Mouse (Mus musculus) heart, postnatal 10 days (tissue): ENCODE results near the gene Tapbp. TPM values are rescaled to one million over a fixed set of nuclear protein-coding genes. Genes with fewer than 3 reads are reported as not detected.

Experiments used
- DNase-seq, 2 experiments: peaks; one replicate each; pipeline ENCODE4 v3.0.0; 2021
- intact Hi-C: fragments of 180-260 bp; cut with DNase I; formaldehyde crosslinking; loops from one replicate; pipeline ENCODE4 v1.15.1; 2025
- total RNA-seq, 2 experiments: library from RNA; stranded (reverse); gene quantifications; 2 replicates each; pipeline ENCODE4 v1.2.3; 2021

Gene Tapbp
- total RNA-seq, 2 experiments from 2014 or later = 85.4 to 98.6 TPM

DNA sequence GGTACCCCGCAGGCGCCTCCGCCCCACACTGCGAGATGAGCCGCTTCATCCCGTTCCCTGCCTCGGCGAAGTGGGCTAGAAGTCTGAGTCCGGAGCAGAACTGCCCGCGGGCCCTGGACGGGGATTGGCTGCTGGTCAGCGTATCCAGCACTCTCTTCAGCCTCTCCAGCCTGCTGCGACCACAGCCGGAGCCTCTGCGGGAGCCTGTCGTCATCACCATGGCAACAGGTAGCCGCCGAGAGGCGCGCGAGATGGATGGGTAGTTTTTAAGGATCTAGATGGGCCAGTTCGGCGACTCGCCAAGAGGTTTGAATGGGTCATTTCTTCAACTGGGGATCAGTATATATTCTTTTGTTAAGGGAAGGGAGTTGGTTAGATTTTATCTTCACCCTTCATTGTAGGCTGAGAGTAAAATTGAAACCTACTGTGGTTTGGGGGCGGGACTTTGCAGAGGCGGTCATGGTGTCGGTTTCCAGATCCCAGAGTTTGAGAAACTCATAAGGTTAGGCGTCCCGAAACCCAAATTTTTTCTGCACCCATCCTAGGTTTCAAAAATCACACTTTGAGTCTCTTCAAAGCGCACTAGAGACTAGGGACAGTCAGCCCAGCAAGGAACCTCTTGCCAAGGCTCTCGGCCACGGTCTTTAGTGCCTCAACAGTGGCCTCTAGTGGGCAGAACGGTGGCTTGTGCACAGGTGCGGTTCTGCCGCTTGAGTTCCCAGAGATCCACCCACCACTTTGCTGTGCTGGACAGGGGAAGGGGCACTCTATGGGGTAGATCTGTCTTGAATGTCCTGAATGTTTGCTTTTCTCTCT, 4.8 kb downstream of the Tapbp start:
- intact Hi-C loops = no loop called here

DNA sequence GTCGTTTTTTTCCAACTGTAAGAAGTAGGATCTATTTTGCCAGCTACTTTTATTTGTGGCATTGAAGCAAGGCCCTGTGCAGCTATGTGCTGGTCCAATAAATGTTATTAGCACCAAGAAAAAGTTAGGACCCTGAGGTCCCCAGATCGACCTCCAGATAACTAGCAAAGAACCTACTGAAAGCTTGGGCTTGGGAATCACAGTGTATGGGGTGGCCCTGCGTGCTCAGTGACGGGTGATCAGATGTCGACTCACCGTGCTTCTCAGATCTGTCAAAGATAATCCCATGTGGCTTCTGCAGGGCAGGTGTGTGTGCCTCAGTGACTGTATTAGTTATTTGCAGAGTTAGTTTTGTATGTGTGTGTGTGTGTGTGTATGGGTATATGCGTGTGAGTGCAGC, 5.7 kb downstream of the Tapbp start:
- DNase-seq = no peak
- intact Hi-C loops = no loop called here

More for the DNA sequence above, 4.8 kb downstream of the Tapbp start:
- DNase-seq = peak; percentile 90 to 92

DNA sequence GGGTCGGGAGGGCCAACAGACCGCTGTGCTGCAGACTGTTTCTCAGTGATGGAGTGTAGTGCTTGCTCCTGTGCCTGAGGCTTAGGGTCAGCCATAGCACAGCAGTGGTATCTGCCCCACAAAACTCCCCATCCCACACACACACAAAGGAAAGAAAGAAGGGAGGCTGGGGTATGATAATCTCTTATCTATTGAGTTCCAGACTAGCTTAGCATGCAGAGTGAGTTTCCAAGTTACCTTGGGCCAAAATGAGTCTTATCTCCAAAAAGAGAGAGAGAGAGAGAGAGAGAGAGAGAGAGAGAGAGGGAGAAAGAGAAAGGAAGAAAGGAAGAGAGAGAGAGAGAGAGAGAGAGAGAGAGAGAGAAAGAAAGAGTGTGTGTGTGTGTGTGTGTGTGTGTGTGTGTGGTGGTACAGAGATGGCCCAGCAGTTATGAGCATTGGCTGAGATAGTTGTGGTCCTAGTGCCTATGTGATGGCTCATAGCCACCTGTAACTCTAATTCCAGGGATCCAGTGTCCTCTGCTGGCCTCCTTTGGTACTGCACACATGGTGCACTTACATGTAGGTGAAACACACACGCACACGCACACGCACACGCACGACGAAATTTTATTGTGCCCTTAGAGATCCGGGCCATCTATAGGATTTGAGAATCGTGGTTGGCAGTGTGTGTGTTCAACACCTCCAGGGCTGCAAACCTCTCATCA, 9.0 kb downstream of the Tapbp start:
- DNase-seq = peak in 1 of 2 experiments; percentile 56
- intact Hi-C loops = no loop called here

DNA sequence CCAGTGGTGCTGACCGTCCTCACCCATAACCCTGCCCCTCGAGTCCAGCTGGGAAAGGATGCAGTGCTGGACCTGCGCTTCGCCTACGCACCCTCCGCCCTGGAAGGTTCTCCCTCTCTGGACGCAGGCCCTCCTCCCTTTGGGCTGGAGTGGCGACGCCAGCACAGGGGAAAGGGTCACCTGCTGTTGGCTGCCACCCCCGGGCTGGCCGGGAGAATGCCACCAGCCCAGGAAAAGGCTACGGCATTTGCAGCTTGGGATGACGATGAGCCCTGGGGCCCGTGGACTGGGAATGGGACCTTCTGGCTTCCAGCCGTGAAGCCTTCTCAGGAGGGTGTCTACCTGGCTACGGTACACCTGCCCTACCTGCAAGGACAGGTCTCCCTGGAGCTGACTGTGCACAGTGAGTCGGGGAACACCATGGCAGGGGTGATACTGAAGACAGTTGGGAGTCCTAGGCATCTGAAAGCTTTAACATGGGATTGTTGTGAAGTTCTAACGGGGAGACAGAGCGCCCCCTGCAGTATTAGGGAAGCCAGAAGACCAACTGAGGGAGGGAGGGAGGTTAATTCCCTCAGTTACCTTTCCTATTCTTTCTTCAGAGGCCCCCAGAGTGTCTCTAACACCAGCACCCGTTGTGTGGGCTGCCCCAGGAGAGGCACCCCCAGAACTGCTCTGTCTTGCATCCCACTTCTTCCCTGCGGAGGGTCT, 9.9 kb downstream of the Tapbp start:
- intact Hi-C loops = no loop called here
- DNase-seq = no peak

DNA sequence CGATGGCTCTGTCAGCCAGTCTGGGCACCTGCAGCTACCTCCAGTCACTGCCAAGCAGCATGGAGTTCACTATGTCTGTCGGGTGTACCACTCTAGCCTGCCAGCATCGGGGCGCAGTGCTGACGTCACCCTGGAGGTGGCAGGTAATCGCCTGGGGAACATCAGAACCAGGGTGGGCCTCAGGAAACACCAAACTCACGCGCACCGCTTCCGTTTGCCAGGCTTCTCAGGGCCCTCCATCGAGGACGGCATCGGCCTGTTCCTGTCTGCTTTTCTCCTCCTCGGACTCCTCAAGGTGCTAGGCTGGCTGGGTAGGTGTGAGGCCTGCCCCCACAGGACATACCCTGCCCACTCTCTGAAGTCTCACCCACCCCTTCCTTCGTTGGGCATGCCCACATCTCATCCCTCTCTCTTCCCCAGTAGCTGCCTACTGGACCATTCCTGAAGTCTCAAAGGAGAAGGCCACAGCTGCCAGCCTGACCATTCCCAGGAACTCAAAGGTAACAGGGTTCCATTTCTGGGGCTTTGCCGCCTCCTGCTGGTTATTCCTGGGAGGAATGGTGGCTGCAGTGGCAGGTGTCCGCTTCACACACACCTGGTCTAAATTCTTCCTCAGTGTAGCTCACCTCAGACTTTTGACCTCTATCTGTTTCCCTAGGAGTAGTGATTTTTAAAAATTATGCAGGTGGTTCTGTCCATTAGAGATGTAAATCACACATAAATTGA, 10.7 kb downstream of the Tapbp start:
- no peak for DNase-seq
- intact Hi-C loops = no loop called here

DNA sequence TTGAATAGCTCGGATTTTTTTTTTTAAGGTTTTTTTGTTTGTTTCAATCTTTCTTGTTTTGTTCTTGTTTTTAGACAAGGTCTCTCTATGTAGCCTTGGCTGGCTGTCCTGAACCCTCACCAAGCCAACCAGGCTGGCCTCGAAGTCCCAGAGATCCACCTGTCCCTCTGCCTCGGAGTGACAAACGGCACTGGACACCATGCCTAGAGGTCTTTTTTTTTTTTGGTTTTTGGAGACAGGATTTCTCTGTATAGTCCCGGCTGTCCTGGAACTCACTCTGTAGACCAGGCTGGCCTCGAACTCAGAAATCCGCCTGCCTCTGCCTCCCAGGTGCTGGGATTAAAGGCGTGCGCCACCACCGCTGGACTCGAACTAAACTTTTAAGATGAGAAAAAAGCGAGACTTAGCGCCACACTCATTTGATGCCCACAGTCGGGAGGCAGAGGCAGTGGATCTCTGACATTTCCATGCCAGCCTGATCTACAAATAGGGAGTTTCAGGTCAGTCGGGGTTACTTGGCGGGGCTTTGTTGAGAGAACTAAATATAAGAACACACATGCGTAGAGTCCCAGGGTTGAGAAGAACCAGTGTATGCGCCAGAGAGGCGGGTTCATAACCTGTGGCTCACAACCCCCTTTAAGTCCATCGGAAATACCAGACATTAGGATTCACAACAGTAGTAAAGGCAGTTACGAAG, 12.7 kb downstream of the Tapbp start:
- intact Hi-C loops = no loop called here
- DNase-seq = no peak

DNA sequence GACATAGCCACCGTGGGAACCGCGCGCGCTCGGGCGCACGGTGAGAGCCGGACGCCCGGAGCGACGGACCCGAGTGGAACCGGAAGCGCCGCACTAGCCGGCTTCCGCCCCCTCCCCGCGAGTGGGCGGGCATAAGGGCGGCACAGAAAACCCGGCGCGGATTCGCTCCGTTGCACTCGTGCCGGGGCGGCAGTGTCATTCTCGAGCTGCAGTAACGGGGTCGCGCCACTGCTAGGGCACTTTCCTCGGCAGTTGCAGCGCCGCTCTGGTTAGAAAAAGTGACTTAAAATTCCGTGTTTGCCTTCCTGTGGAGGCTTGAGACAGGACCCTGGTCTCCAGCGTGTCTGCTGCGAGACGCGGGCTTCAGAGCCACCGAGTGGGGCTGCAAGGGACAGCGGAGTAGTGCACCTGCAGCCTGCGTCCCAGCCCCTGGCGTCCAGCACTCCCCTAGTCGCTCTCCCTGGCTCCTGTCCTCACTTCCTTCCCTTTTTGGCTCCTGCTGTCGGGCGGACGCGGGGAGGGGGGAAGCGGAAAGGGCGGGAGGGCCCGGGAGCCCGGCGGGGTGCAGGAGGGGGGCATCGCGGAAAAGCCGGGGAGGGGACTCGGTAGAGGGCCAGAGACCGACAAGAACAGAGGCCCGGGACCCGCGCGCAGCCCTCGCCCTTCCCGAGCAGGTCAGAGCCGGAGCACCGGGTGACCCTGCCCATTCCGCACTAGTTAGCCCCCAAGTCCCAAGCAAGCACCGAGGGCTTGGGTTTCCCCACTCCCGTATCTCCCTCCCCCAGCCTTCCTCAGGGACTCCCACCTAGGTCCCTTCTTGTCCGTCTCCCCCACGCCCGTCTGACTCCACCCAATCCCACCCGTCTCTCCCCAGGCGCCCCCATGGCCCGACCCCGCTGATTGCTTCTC, 13.9 kb downstream of the Tapbp start, which contains the start of gene Rgl2:
Gene Rgl2 (plus strand): TSS at position 173 of the 909 bp plus-strand sequence.
- peak; percentile 94 to 96 for DNase-seq
- intact Hi-C loops = no loop called here

DNA sequence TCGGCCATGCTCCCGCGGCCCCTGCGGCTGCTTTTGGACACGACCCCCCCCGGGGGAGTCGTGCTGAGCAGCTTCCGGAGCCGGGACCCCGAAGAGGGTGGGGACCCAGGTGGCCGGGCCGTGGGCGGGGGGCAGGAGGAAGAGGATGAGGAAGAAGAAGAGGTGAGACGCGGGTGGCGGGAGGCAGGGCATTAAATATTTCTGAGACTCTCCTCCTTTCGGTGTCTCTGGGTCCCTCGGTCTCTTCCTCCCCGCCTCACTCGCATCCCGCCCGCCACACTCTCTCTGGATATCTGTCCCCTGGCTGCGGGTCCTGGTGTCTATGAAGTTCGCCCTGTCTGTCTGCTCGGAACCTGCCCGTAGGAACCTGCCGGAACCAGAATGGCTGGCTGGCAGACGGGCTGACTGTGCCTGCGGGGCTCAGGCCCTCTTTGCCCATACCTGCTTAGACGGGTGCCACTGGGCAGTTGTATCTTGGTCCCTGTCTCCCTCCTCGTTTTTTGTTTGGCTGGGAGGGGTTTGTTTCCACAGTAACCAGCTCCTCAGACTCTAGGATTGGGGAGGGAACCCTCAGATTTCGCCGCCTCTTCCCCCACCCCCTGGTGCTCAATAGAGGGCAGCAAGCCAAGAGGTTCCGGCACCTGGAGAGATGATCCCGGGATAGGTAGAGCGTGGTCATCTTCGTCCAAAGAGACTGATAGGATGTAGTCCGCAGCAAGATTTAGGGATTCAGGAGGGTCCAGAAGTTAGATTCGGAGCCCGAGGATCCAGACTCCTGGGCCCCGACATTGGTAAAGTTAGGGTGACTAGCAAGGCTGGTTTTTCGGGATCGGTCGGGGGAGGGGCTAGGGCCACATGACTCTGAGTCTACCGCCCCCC, 14.8 kb downstream of the Tapbp start:
- intact Hi-C loops = no loop called here
- peak; percentile 52 to 61 for DNase-seq

DNA sequence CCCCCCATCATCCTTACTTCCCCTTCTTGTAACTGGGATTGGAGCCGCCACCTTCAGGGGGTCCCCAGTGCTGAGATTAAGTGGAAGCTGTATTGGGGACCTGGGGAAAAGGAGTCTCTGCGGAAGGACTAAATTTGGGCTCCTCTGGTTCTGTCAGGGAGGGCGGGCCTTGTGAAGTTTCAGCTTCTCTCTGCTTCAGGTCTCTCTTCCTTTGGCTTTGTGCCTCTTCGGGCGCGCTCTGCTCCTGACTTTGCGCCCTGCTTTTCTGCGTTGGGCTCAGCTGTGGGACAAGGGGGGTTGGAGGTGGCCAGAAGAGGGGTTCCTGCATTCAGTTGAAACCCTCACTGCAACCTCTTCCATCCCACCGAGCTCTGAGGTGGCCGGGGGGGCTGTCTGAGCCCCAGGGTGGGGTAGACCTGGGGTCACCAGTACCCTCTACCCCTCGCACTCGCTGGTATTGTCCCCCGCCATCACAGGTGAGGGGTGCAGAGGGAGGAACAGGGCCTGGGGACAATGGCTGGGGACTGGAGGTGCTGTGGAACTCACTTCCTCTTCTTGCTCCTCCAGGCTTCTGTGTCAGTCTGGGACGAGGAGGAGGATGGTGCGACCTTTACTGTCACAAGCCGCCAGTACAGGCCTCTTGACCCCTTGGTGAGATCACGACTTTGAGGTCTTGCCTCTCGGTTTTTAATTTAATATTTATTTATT, 15.6 kb downstream of the Tapbp start:
- intact Hi-C loops = no loop called here
- no peak for DNase-seq

DNA sequence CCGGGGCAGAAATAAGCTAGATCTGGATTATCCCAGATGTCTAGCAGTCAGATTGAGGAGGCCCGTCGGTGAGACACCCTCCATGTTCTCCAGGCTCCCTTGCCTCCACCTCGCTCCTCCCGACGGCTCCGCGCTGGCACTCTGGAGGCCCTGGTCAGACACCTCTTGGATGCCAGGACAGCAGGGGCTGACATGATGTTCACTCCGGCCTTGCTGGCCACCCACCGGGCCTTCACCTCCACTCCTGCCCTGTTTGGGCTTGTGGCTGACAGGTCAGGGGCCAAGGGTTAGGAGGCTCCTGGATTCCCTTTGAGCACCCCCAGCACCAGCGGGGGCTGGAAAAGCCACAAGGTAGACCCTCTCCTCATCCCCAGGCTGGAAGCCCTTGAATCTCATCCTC, 16.2 kb downstream of the Tapbp start:
- intact Hi-C loops = no loop called here
- DNase-seq = no peak

DNA sequence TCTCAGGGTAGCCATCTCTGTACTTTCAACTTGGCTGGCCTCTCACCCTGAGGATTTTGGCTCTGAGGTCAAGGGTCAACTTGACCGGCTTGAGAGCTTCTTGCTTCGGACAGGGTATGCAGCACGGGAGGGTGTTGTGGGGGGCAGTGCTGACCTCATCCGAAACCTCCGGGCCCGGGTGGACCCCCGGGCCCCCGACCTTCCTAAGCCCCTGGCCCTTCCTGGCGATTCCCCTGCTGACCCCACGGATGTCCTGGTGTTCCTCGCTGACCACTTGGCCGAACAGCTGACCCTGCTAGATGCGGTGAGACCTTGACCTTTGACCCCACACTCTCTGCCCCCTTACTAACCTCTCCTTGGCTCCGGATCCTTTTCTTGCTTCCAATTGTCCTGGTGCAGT, 16.7 kb downstream of the Tapbp start:
- intact Hi-C loops = no loop called here

DNA sequence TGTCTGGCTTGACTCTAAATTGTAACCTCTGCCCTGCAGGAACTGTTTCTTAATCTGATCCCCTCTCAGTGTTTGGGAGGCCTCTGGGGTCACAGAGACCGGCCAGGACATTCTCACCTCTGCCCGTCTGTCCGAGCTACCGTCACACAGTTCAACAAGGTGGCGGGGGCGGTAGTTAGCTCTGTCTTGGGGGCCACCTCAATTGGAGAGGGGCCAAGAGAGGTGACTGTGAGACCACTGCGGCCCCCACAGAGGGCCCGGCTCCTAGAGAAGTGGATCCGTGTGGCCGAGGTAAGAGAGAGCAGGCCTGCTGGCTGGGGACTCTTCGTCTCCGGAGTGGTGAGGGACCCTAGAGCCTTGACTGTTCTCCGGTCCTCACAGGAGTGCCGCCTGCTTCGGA, 17.3 kb downstream of the Tapbp start:
- intact Hi-C loops = no loop called here
- DNase-seq = no peak

More for the DNA sequence above, 16.7 kb downstream of the Tapbp start:
- no peak for DNase-seq

DNA sequence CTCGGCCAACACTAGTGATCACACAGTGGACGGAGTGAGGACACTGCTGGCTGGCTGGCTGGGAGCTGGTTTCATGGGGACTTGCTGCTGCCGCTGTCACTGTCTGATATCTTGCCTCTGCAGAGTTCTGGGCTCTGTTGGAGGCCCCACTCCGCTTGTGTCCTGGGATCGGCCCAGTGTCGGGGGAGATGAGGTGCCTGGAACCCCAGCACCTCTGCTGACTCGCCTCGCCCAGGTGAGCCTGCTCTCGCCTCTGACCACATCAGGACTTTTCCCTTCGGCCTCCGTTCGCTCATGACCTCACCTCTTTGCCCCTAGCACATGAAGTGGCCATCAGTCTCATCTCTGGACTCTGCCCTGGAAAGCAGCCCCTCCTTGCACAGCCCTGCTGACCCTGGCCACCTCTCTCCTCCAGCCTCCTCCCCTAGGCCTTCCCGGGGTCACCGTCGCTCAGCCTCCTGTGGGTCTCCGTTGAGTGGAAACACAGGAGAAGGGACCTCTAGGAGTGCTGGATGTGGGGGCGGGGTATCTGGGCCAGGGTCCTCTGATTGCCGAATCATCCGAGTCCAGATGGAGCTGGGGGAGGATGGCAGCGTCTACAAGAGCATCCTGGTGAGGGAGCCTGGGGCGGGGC, 19.8 kb downstream of the Tapbp start:
- intact Hi-C loops = no loop called here
- DNase-seq = no peak

DNA sequence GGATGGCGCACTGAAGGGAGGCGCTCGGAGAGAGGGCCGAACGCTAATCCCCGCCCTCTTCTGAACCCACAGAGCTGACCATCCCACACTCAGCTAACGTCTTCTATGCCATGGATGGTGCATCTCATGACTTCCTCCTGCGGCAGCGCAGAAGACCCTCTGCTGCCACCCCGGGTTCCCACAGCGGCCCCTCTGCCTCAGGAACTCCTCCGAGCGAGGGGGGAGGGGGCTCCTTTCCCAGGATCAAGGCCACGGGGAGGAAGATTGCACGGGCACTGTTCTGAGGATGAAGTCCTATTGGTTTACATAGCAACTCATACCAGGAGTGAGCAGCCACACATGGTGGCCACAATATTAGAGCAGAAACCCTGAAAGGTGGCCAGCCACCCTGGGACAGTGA, 21.3 kb downstream of the Tapbp start:
- intact Hi-C loops = no loop called here

DNA sequence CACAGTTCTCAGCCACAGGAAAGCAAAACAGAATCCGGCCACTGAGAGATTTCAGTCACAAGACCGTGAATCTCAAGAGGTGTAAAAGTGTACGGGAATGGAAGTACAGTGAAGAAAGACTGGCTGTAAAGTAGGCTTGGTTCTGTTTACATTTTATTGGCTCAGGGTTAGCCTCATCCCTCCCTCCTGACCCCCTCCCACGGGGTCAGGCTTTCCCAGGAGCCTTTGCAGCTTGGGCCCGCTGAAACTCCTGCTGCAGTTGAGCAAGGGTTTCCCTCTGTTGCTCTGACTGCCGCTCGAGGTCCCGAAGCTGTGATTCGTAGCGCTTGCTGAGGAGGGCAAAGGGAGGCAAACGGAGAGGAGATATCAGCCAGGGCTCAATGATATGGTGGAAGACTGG, 23.1 kb downstream of the Tapbp start:
- intact Hi-C loops = no loop called here

More for the DNA sequence above, 21.3 kb downstream of the Tapbp start:
- DNase-seq = no peak

DNA sequence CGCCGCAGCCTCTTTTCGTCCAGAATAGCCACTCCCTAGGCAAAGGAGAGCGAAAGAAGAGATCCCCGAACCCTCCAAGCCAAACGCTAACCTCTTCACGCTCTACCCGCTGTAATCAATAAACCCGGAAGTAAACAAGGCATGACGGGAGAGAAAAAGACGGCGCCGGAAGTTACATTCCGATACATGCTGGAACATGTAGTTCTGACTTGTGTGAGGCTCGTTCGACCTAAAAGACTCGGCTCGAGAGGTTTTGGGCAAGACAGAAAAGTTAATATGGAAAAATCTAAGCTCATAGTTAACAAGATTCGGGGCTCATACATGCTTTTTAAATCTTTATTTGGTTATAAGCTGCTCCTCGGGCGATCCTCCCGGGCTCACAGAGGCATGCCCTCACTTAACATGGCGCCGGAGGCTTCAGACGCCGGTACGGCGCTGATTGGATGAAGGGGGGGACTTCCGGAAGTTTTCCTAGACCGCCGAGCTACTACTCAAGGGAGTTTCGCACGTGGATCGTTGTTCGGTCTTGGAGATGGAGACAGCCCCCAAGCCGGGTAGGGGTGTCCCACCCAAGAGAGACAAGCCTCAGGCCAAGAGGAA, 24.6 kb downstream of the Tapbp start, which contains the start of the genes Pfdn6 and Wdr46:
Gene Pfdn6 (minus strand): TSS at position 138 of the 600 bp plus-strand sequence.
Gene Wdr46 (plus strand): TSS at position 455 of the 600 bp plus-strand sequence.
- DNase-seq = peak; percentile 91 to 93
- intact Hi-C loops = no loop called here

More for the DNA sequence above, 23.1 kb downstream of the Tapbp start:
- DNase-seq = no peak
